ENCODE assay signal across 20 mouse cellular contexts in the genomic region with DNA sequence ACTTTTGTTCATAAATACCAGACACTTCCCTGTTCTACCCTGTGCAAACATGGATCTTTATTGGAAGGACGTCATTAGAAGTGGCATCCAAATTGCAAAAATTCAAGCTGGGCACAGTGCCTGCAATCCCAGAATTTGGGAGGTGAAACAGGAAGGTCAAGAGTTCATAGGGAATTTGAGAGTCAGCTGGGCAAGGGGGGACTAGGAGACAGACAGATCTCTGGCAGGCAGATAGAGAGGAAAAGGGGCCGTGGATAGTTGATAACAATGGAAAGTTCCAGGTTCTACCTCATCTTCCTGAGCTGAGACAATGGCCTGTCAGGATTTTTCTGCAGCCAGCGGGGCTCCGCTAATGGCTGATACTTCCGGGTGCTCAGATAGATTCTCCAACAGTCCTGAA. TPM values are rescaled to one million over a fixed set of nuclear protein-coding genes. Genes with fewer than 3 reads are reported as not detected.
A peak's percentile ranks its signal among the peaks of the same experiment; 100 is the strongest.
DNase-seq lines count a peak whose midpoint lies in the region; ATAC-seq and TF ChIP-seq lines count a peak whose summit lies in the region.
"Had no signal": no experiment of that assay in that cellular context is flagged by ENCODE, and none has a peak within 500 bp of the region (broad histone marks: within the 10 kb centered on the region; RNA-seq: fewer than 3 reads in every experiment).

No protein-coding gene starts in this region.

- TF ChIP-seq EP300 in lung, postnatal 0 days (IDR thresholded peaks at IDR 0.05) = no peak

- no peak overlapping the region for H3K9ac ChIP-seq in kidney, embryonic 14.5 days (ENCODE audit: low read depth, low read length)
- no peak overlapping the region for H3K9ac ChIP-seq in lung, postnatal 0 days (replicated peaks; ENCODE audit: low read depth)
- H3K9ac ChIP-seq: forebrain, embryonic 13.5 days; heart, embryonic 12.5 days; liver, embryonic 14.5 days; midbrain, embryonic 15.5 days; neural tube, embryonic 12.5 days had no signal

- H3K36me3 ChIP-seq in kidney, embryonic 14.5 days (ENCODE audit: control insufficient read depth, insufficient read depth, low read length) = no peaks in the 10 kb centered on the region
- H3K36me3 ChIP-seq in lung, postnatal 0 days (ENCODE audit: insufficient read depth, low read length) = no peaks in the 10 kb centered on the region
- H3K36me3 ChIP-seq: heart, embryonic 12.5 days; midbrain, embryonic 15.5 days; neural tube, embryonic 12.5 days had no signal

- DNase-seq in adrenal gland, adult (ENCODE audit: inconsistent age in 2 of 2, low spot score in 1 of 2) = peak; percentile 35 to 66
- DNase-seq in adrenal gland, postnatal 10 days = no peak
- peak; percentile 64 for DNase-seq in kidney, adult 11 months
- DNase-seq in lung, postnatal 0 days (ENCODE audit: low spot score) = no peak
- no peak for DNase-seq in lung, postnatal 25 days (ENCODE audit: low spot score)
- peak; percentile 29 for DNase-seq in lung, postnatal 36 days
- no peak for DNase-seq in cerebellum, postnatal 10 days
- DNase-seq: cerebellum, adult 8-10 months; layer of hippocampus, adult 9-11 months; right cerebral cortex, postnatal 25 days; spleen, adult 18-20 months had no signal

- no peak overlapping the region for H3K4me3 ChIP-seq in kidney, embryonic 14.5 days (ENCODE audit: low read length)
- H3K4me3 ChIP-seq in lung, postnatal 0 days (ENCODE audit: low read depth, low read length) = no peak overlapping the region
- H3K4me3 ChIP-seq: forebrain, embryonic 13.5 days; heart, embryonic 12.5 days; left cerebral cortex, adult 2 months; midbrain, embryonic 15.5 days; neural tube, embryonic 12.5 days had no signal

- no peak for ATAC-seq in kidney, embryonic 14.5 days (ENCODE audit: low FRiP score, low TSS enrichment)
- ATAC-seq in lung, postnatal 0 days = peak; percentile 51
- ATAC-seq: forebrain, embryonic 13.5 days; midbrain, embryonic 15.5 days had no signal

- 77% methylated on average over 5 of the region's 5 CpGs for WGBS in kidney, embryonic 14.5 days
- 59% methylated on average over 5 of the region's 5 CpGs for WGBS in lung, postnatal 0 days

- H3K27me3 ChIP-seq in kidney, embryonic 14.5 days (ENCODE audit: control insufficient read depth, insufficient read depth, low read length) = no peaks in the 10 kb centered on the region
- no peaks in the 10 kb centered on the region for H3K27me3 ChIP-seq in lung, postnatal 0 days (replicated peaks; ENCODE audit: insufficient read depth, low read length)
- H3K27me3 ChIP-seq: forebrain, embryonic 13.5 days; heart, embryonic 12.5 days; midbrain, embryonic 15.5 days; neural tube, embryonic 12.5 days had no signal

- TF ChIP-seq CTCF in lung, postnatal 0 days (IDR thresholded peaks at IDR 0.05) = no peak

- H3K4me1 ChIP-seq in kidney, embryonic 14.5 days (ENCODE audit: control insufficient read depth, insufficient read depth, low read length) = 0 out of 2 replicates have a peak, but pooled peaks cover 3% of the 10 kb centered on the region
- peaks cover 6% of the 10 kb centered on the region; the same call in 1 of the 2 replicates for H3K4me1 ChIP-seq in lung, postnatal 0 days (ENCODE audit: insufficient read depth, low read depth, low read length)
- H3K4me1 ChIP-seq: midbrain, embryonic 15.5 days; neural tube, embryonic 12.5 days had no signal

- no peaks in the 10 kb centered on the region for H3K9me3 ChIP-seq in kidney, embryonic 14.5 days (ENCODE audit: control insufficient read depth, low read length)
- no peaks in the 10 kb centered on the region for H3K9me3 ChIP-seq in lung, postnatal 0 days (ENCODE audit: low read length)
- H3K9me3 ChIP-seq: heart, embryonic 12.5 days; midbrain, embryonic 15.5 days; neural tube, embryonic 12.5 days had no signal

- no peak overlapping the region for H3K4me2 ChIP-seq in kidney, embryonic 14.5 days (replicated peaks; ENCODE audit: low read depth, low read length)
- no peak overlapping the region for H3K4me2 ChIP-seq in lung, postnatal 0 days (replicated peaks; ENCODE audit: low read depth, low read length)
- H3K4me2 ChIP-seq: forebrain, embryonic 13.5 days; heart, embryonic 12.5 days; midbrain, embryonic 15.5 days; neural tube, embryonic 12.5 days had no signal

- H3K27ac ChIP-seq in kidney, embryonic 14.5 days (ENCODE audit: low read depth, low read length) = no peak overlapping the region
- H3K27ac ChIP-seq in lung, postnatal 0 days (ENCODE audit: low read length) = no peak overlapping the region
- H3K27ac ChIP-seq: forebrain, embryonic 13.5 days; kidney, postnatal 0 days; left cerebral cortex, adult 2 months; liver, embryonic 14.5 days; midbrain, embryonic 15.5 days; neural tube, embryonic 12.5 days had no signal

RNA-seq across cellular contexts. Expression of gene Smtn, which starts 9.4 kb away (rescaled TPM):
- total RNA-seq in adrenal gland, postnatal 10 days (2021) = 10 to 100 TPM; 63.4 to 81.0 TPM
- 51.8 and 70.7 TPM in 2 replicates for polyA plus RNA-seq in kidney, embryonic 14.5 days (2014; fragmentation: Nextera tagmentation; extraction: Ambion mirVana)
- polyA plus RNA-seq in lung, postnatal 0 days (2015; fragmentation: Nextera tagmentation; extraction: Ambion mirVana) = 47.6 and 51.1 TPM in 2 replicates

RNA-seq across cellular contexts. Expression of gene Selenom, which starts 35.3 kb away (rescaled TPM):
- total RNA-seq in adrenal gland, postnatal 10 days (2021) = 10 to 100 TPM; 42.7 to 43.6 TPM
- 82.1 and 107 TPM in 2 replicates for polyA plus RNA-seq in kidney, embryonic 14.5 days (2014; fragmentation: Nextera tagmentation; extraction: Ambion mirVana)
- 60.8 and 62.8 TPM in 2 replicates for polyA plus RNA-seq in lung, postnatal 0 days (2015; fragmentation: Nextera tagmentation; extraction: Ambion mirVana)
- total RNA-seq: megakaryocyte-erythroid progenitor cell, adult 5-6 weeks had no signal

RNA-seq across cellular contexts. Expression of gene Inpp5j, which starts 45.2 kb away (rescaled TPM):
- total RNA-seq in adrenal gland, postnatal 10 days (2021) = 1 to 10 TPM in 1 of 2 experiments, under 1 TPM in 1; 0.66 to 1.5 TPM
- polyA plus RNA-seq in kidney, embryonic 14.5 days (2014; fragmentation: Nextera tagmentation; extraction: Ambion mirVana) = 0.40 and 0.61 TPM in 2 replicates
- 0.44 and 0.58 TPM in 2 replicates for polyA plus RNA-seq in lung, postnatal 0 days (2015; fragmentation: Nextera tagmentation; extraction: Ambion mirVana)
- total RNA-seq: megakaryocyte-erythroid progenitor cell, adult 5-6 weeks had no signal

Comparison
In these comparisons a context has a peak if more than half of its experiments do, and no peak if none do; other contexts are left out.
1. DNase-seq: peak in adrenal gland, adult (2 of 2), kidney, adult 11 months (single experiment) and lung, postnatal 36 days (single experiment); none in adrenal gland, postnatal 10 days (single experiment), lung, postnatal 0 days (single experiment), lung, postnatal 25 days (single experiment) and cerebellum, postnatal 10 days (0 of 2).